Mouse (Mus musculus): ENCODE measurements around the gene Sdhaf3.

Sdhaf3 gene

GRCm38 (mm10) chr6:7068782-7069181, 113.0 kb downstream of the Sdhaf3 start:
- no peak for DNase-seq (ENCODE audit: low spot score)

GRCm38 (mm10) chr6:7069463-7069862, 113.7 kb downstream of the Sdhaf3 start:
- DNase-seq (ENCODE audit: low spot score): no peak

- no peak for DNase-seq (ENCODE audit: low spot score)
These were observed 126.2 kb downstream of the Sdhaf3 start for GRCm38 (mm10) chr6:7082054-7082453.

- DNase-seq (ENCODE audit: low spot score): no peak
These were observed 126.9 kb downstream of the Sdhaf3 start for GRCm38 (mm10) chr6:7082467-7083259.

GRCm38 (mm10) chr6:7083661-7084060, 127.9 kb downstream of the Sdhaf3 start:
- DNase-seq (ENCODE audit: low spot score): peak; percentile 28

- no peak for DNase-seq (ENCODE audit: low spot score)
These were observed 128.6 kb downstream of the Sdhaf3 start for GRCm38 (mm10) chr6:7084370-7084769.

- no peak for DNase-seq (ENCODE audit: low spot score)
These were observed 129.7 kb downstream of the Sdhaf3 start for GRCm38 (mm10) chr6:7085506-7085905.

GRCm38 (mm10) chr6:7092094-7092493, 136.3 kb downstream of the Sdhaf3 start:
- no peak for DNase-seq (ENCODE audit: low spot score)

Data from left cerebral cortex, adult 11 months (tissue).